Mouse (Mus musculus) brain, embryonic 14.5 days (tissue): ENCODE measurements around the gene Rnaseh1.

Source experiments
- CTCF ChIP-seq: fragments of 200-500 bp; IDR thresholded peaks from 2 replicates; pipeline ENCODE4 v1.5.1; 2012; ENCODE audit warnings: inconsistent platforms, mild to moderate bottlenecking, moderate library complexity, borderline replicate concordance; ENCODE audit not compliant: insufficient read depth, insufficient read length; ENCODE audit errors: extremely low read depth
- POLR2A ChIP-seq: fragments of 200-500 bp; IDR thresholded peaks from 2 replicates; pipeline ENCODE4 v1.6.1; 2012; ENCODE audit warnings: mild to moderate bottlenecking, inconsistent platforms, borderline replicate concordance; ENCODE audit not compliant: poor library complexity, insufficient read depth, insufficient read length, severe bottlenecking; ENCODE audit errors: extremely low read depth

DNA sequence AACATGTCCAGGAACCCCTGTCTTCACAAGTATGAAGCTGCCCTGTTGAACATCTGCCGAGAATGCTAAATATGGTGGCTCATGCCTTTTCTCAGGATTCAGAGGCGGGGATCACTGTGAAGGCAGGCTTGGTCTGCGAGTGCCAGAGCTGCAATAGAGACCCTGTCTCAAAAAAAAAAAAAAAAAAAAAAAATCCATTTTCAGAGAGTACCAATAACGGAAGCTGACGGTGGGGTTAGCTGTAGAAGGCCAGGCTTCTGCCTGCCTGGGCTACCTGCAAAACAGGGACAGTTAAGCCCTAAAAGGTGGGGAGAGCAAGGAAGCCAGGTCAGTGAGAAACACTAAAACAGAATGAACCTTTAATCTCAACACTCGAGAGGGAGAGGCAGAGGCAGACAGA, 12.9 kb upstream of the Rnaseh1 start:
- TF ChIP-seq POLR2A (no peak), CTCF (no peak)
